Mouse (Mus musculus) c-Kit-negative CD71-positive TER-119-positive erythroid progenitor cells, embryonic 14.5 days (primary cell): Measurements from ENCODE around the gene Gm5269.

Source experiments
- DNase-seq: peaks from one replicate; pipeline ENCODE4 v3.0.0-alpha.2; 2013; ENCODE audit warnings: low read depth, low spot score

Gm5269 gene

DNA sequence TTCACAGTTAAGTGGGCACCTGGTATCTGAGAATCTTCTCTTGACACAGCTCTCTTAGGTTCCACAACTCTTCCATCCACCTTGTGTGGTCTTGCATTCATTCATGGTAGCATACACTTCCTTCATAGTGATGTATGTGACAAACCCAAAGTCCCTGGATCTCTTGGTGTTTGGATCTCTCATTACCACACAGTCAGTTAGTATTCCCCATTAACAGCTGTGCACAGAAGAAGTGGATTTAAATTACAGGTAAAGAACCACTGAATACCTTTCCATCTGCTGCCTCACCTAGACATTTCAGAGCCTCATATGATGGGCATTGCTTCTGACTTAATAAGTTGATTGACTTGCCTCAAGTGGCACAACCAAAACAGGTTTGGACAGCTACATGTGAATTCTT, at the start of gene Gm5269:
TSS of gene Gm5269 (minus strand) at position 101 of the 400 bp plus-strand sequence.
- no peak for DNase-seq

DNA sequence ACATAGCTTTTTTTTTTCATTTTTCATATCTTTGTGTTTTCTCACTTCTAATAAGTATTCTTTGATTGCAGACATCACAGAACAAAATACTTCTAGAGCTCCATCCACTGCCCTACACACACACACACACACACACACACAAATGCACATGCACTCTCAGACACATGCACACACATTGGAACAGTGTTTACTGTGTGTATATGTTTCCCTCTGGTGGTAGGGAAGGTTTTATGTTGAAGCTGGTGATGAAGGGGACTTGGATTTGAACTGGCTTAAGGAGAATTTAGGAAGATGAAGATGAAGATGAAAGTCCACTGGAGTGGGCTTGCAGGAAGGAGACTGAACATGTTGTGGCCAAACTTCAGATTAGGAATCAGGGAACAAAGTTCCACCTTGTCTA, 41.1 kb upstream of the Gm5269 start:
- DNase-seq = no peak

DNA sequence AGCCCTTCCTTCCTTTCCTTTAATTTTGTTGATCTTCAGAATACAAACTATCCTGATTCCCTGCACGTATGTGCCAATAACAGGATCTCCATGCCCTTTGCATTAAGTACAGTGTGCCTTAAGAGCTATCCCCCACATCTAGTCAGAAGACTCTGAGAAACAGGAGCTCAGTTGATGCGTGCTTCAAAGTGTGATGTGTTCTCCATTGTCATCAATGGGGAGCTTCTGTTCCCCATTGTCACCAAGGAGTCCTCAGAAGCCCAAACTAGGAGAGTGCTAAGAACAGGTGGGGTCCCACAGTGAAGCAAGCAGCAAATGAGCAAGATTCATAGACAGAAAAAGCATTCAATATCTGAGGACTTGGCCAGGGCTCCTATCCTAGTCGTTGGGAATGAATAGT, 36.8 kb upstream of the Gm5269 start:
- DNase-seq = no peak

DNA sequence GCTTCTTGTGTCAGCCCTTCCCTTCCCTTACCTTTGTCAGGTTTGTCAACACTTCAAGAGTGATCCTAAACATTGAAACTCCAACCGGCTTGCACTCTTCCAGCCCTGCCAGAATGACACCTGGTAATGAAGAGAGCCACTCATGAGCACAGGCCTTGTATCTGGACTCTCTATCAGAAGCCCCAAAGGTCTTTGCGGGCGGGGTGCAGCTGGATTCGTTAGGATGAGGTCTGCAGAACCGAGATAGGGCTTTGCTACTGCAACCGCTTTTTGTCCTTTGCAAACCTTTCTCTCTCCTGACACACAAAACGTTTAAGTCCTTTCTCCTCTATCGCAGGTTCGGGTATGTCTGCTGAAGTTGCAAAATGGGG, 36.3 kb upstream of the Gm5269 start, which contains the start of gene Slc40a1:
TSS of gene Slc40a1 (minus strand) at position 131 of the 371 bp plus-strand sequence.
- peak; percentile 81 for DNase-seq

DNA sequence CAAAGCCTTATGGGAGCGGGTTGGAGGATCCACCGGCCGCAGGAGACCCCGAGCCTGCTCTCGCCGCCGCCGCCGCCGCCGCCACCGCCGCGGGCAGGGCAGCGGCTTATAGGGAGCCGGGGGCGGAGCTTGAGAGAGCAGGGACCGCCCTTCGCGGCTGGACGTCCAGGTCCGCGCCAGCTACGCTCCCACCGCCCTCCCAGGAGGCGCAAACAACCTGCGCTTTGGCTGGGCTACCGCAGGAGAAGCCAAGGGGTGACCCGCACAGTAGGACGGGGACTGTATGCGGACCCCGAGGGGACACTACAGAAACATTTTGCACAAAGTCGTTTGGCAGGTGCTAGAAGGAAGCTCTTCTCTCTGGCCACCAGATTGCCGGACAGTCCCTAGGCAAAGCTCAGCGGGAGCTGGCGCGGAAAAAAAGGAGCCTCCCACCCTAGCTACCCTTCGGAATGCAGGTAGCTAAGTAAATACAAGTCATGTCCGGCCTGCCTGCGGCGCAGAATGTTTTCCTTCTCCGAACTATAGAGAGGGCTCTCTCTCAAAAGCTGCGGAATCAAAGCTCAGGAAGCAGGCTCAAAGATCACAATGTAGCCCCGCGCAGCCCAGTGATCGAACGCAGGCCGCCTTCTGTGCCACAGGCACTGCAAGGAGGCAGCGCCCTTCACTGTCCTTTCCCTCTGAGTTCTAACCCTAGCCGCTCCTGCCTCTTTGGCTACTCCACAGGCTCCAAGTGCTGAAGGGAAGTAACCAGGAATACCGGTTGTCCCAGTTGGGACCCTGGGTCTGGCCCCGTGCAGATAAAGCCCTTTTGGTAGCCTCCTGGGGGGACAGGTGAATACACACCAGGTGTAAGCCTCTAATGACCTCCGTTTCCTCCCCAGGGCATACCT, 35.7 kb upstream of the Gm5269 start:
- DNase-seq = peak; percentile 77

DNA sequence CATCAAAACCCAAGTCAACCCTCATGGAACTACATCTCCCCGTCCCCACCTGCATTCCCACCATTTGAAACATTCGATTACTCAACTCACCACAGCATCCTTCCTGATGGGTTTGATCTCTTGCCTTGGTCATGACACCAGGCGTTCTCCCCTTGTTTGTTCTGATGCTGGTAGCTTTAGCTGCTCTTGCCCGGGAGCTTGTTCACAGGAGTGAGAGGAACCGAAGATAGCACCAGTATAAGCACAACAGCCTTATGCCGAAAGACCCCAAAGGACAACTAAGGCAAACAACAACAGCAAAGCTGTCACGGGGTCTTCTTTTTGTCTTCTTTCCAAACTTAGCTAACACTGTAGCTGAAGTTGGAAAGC, 35.0 kb upstream of the Gm5269 start:
- DNase-seq = no peak

DNA sequence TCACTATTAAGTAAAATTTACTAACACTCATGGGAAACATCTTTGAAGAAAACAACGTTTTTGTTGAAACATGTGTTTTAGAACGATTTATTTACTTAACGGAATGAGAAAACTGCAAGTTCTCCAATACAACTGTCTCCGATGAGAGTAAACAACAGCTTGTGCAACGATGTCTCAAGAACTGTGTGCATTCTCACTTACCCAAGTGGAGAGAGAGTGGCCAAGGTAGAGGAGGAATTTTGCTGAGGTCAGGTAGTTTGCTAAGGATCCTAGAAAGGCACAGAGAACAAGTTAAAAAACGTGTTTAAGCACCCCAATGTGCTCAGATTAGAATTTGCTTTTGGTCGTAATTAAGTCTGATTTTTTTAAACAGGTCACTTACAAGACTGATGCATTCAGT, 34.4 kb upstream of the Gm5269 start:
- DNase-seq = no peak

DNA sequence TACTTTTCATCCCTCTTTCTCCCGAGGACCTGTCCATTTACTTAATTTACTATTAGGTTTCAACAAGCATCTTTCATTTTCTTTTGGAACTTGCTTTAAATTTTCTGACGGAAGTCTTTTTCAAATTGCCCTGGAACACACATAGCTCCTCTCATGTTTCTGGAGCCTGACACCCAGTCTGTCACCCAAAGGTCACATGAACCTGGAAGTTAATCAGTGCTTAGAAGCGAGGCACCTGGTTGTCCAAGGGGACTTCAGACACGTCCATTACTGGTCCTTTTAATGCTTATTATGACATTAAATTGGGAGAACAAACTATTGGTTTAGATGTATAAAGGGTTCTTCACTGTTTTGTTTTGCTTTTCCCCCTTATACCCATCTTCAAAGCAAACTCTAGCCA, 33.2 kb upstream of the Gm5269 start:
- no peak for DNase-seq

DNA sequence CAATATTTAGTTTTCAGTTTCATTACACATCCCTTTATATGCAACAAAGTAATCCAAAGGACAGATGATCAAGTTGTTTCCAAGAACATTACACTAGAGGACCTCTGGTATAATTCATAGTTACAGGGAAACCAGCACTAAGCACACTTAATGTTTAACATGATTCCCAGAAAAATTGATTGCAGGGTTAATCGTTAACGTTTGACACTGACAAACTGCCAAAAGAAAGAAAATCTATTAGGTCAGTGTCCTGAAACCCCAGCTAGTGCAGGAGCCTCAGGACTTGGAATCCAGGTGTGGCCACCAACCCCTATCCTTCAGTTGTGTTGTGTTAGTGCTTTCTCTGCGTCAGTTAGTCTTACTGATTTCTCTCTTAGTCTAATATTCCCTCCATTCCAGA, 30.6 kb upstream of the Gm5269 start:
- no peak for DNase-seq

DNA sequence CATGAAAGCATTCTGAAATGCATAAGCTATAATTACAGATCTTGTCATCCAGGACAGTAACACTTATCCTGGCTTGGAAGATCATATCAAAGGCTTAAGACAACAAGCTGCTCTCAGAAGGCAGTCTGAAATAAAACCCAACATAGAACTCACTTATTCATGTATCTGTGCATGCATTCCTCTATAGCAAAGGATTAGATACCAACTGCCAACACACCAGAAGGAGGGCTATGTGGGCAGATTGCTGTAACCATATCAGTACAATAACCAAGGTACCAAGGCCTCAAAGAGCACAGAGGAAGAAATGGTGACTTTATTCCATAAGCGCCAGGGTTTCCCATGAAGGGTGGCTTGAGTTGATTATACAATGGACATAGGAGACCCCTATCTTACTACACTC, 29.7 kb upstream of the Gm5269 start:
- DNase-seq = no peak

DNA sequence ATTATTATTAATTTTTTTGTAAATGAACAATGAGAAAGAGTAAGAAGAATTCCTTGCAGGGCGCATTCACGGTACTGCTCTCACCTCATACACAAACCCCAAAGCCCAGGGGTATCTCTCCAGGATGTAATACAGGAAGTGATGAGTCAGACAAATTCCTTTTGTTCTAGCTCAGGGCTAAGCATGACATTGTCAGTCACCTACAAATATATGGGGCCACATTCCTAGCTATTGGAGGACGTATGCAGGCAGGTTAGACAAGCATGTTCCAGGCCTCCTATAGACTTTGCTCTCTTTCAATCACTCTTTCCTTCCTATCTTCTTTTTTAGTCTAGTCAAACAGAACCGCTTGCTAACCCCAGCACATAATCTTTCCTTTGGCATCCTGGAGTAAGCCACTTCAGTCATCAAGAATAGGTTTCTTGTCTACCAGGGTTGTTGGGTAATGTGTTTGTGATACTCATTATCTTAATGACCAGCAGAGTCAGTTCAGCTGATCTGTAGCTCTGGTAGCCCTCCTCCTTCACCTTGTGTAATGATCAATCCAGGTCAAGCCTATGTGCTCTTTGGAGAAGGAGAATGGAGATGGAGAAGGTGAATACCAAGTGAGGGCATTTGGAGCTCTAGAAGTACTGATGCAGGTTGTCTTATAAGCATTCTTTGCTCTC, 27.2 kb upstream of the Gm5269 start:
- no peak for DNase-seq

DNA sequence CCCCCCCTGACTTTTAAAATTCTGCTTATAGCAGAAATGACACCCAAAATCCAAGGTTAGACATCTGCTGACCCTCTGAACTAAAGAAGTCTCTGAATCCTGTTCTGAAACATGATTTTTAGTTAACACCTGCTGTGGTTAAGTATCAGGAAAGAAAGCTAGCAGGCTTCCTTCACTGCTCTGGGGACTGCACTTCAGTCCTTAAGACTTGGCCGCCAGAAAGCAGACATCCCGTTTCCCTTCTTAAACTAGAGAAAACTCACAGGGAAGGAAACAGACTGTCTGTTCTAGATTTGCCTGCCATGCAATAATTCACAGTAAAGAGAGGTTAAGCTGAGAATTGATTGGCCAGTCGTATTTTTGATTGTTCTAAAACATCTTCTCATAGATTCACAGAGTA, 26.1 kb upstream of the Gm5269 start:
- no peak for DNase-seq

DNA sequence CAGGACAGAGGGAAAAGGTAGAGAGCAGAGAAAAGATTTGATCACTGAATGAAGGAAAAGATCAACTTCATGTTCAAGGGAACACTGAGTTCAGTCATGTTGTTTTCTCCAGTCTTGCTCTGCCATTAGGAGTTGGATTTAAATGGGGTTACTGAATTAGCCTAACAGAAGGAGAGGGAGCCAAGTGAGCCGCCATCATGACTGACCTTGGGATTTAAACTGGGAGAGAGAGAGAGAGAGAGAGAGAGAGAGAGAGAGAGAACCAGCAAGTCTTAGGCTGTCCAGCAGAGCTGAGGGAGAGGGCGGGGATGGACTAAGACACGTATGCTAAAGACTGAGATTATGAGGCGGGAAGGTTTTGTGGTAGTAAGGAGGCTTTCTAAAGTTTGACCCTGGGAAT, 24.2 kb upstream of the Gm5269 start:
- no peak for DNase-seq

DNA sequence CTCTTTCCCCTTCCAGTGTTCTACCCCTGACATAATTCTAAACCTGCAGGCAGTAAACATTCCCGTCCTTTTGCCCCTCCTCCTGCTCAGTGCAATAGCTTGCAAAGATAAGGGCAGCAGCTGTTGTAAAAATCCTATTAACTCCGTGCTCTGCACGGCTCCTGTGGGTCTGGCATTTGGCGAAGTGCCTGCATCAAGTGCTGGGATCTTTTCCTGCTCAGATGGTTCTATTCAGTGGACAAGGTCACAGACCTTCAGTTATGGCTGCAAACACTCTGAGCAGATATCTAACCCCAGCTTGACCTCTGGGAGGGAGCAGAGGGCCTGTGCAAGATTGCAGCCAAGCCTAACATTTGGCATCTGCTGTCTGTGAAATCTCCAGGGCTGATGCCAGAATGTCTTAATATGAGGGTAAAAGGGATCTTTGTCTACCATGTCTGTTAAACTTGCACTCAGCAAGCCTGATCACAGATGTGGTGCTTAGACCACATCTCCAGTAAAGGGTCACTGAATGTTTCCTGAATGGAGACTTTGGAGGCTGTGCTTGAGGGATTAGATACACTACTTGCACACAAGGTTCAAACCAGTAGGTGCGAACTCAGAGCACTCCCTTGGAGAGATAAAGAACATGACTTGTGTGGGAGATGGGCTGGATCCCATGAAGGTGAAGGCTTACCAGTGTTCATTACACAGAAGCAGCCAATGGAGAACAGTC, 15.2 kb upstream of the Gm5269 start:
- no peak for DNase-seq

DNA sequence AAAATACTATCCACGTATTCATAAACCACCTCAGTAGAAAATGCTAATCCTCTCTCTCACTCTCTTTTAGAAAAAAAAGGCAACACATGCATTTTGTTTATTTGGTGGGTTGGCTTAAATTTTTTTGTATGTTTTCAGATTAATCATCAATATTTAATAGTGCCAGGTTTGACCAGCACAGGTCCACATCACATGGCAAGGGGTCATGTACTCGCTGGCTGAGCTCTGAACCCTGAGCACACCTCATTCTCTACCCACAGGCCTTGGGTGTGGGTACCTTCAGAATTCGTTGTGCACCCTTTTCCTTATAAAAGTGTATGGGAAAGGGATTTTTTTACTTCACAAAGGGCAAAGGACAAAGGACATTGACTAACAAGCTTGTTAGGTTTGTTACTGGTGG, 14.1 kb upstream of the Gm5269 start:
- no peak for DNase-seq

DNA sequence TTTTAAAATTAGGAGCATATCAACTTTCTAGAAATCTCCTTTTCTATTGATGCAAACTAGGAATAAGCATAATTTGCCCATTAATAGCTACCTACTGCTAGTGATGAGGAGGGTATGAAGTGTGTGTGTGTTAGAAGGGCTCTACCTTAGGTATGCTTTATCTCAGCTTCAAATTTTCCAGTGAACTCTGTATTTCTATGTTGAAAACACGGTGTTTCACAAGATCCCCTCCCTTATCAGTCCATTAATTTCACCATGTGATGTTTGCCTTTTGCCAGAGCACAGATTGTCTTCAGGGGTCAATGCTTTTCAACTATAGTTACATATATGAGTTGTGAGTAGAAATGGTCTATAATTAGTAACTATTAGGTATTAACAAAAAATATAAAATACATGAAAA, 8.0 kb upstream of the Gm5269 start:
- no peak for DNase-seq

DNA sequence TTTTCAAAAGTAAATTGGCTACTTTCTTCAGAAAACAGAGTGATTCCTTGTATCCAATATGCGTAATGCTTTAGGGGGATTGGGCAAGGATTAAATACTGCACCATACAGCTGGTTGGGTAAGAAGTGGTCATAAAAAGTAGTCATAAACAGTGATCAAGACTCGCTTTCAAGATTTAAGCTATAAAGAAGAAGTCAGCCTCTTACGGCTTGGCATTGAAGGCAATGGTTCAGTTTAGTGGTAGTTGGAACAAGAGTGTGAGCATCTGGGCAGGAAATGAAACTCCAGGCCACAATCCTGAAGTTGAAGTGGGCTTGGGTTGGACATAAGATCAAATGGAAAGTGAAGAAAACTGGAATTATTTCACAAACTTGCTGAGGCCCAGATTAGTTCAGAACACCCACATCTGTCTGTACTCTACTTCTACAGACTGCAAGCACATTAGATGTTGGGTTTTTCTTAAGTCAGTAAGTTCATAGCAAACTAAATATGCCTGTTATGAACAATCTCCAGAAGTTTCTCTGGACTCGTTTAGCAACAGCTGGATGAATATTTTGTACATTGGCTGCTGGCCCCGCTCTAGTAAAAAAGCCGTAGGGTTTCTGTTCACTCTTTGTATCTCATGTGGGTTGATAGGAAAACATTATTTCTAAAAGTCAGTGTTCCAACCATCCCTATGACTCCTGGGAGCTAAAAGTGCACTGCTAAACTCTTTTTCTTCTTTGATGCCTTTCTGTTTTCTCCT, 4.3 kb upstream of the Gm5269 start:
- DNase-seq = no peak

DNA sequence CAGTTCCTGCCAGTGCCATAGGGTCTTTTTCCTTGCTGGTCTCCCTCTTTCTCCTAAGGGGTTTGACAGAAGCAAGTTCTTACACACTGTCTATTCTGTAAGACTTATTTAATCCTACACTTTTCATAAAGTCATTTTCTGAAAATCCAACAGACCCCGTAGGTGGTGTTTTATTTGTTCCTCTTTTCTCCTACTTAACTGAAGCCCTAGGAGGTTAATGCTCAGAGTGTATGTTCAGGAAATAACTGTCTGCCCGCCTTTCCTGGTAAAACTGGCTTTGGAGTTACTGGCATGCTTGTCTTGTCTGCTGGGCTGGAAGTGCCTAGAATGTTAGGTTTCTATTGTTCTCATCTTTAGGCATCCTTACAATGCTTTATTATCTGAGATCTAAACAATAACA, 1.9 kb upstream of the Gm5269 start:
- no peak for DNase-seq

DNA sequence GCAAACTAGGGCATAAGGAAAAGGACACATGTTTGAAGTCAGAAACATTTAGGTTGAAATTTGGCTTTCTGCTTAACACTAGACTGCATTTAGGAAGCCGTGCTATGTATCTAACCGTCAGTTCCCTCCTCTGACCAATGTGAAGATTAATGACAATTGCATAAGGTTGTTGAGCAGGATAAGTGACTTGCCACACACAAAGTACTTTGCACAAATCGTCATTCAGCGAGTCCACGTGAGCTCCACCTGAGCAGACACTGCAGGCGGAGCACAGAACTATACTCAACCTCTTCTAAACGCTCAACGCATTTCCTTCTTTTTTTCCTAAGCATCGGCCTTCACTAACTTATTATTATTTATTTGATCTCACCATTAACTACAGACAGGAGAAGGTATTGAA, 3.3 kb downstream of the Gm5269 start:
- DNase-seq = no peak

DNA sequence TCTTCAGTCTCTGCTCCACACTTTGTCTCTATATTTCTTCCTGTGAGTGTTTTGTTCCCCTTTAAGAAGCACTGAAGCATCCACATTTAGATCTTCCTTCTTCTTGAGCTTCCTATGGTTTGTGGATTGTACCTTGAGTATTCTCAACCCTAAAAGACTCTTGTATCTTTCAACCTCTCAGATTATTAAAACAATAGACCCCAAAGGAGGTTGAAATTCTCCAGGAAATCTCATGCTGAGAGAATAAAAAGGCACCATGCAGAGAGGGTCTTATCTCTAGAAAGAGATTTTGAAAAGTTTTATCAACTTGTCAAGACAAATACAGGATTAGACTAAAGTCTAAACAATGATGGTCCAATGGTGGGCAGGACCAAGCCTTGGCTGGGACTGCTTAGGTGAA, 6.7 kb downstream of the Gm5269 start:
- no peak for DNase-seq

DNA sequence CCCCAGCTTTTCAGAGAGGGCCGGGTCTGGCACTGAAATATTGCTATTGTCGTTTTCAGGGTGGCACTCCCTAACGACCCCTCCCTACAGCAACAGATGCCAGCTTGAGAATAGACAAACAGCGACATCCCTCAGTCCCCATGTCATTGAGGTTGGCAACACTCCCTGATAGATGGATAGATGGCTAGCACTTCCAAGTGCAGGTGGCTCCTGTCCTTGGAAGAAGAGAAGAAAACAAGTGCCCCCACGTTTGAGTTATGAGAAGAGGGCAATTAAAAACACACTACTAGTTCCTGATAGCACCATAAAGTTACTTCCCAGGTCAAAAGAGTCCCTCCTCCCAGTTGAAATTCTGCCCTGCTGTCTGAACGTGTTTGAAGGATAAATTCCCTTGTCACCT, 8.0 kb downstream of the Gm5269 start:
- no peak for DNase-seq
